Mouse (Mus musculus): ENCODE data around the gene Klk9. TPM values are rescaled to one million over a fixed set of nuclear protein-coding genes. Genes with fewer than 3 reads are reported as not detected.

Klk9 gene
- polyA plus RNA-seq, 1 experiment from 2014 or later, result not detected

Other genes starting within 250 kb of the Klk9 start
- 0.70 and 1.4 TPM in 2 replicates for gene Cd33, start 247.5 kb upstream of the Klk9 start, polyA plus RNA-seq (2016; fragmentation: Nextera tagmentation; extraction: Ambion mirVana)
- 8.4 and 9.6 TPM in 2 replicates for gene Zfp658, start 229.6 kb upstream of the Klk9 start, polyA plus RNA-seq (2016; fragmentation: Nextera tagmentation; extraction: Ambion mirVana)
- gene Zfp719, start 212.3 kb upstream of the Klk9 start, polyA plus RNA-seq (2016; fragmentation: Nextera tagmentation; extraction: Ambion mirVana), result 17.2 and 17.6 TPM in 2 replicates
- 0.34 and 0.37 TPM in 2 replicates for gene Zfp819, start 184.7 kb upstream of the Klk9 start, polyA plus RNA-seq (2016; fragmentation: Nextera tagmentation; extraction: Ambion mirVana)
- not detected in 2 replicates for gene Ceacam18, start 157.2 kb upstream of the Klk9 start, polyA plus RNA-seq (2016; fragmentation: Nextera tagmentation; extraction: Ambion mirVana)
- gene Siglece, start 131.7 kb upstream of the Klk9 start, polyA plus RNA-seq (2016; fragmentation: Nextera tagmentation; extraction: Ambion mirVana), result 0.18 and 0.44 TPM in 2 replicates
- gene Ctu1, start 119.9 kb upstream of the Klk9 start, polyA plus RNA-seq (2016; fragmentation: Nextera tagmentation; extraction: Ambion mirVana), result 16.4 and 17.0 TPM in 2 replicates
- gene Klk14, start 101.5 kb upstream of the Klk9 start, polyA plus RNA-seq (2016; fragmentation: Nextera tagmentation; extraction: Ambion mirVana), result not detected in 2 replicates
- 0.17 TPM in 1 of 2 replicates, not detected in the other for gene Klk13, start 79.3 kb upstream of the Klk9 start, polyA plus RNA-seq (2016; fragmentation: Nextera tagmentation; extraction: Ambion mirVana)
- gene Klk12, start 23.0 kb upstream of the Klk9 start, polyA plus RNA-seq (2016; fragmentation: Nextera tagmentation; extraction: Ambion mirVana), result not detected in 2 replicates
- gene Klk11, start 17.3 kb upstream of the Klk9 start, polyA plus RNA-seq (2016; fragmentation: Nextera tagmentation; extraction: Ambion mirVana), result 0.22 and 0.30 TPM in 2 replicates
- 0.27 and 0.92 TPM in 2 replicates for gene Klk10, start 10.9 kb upstream of the Klk9 start, polyA plus RNA-seq (2016; fragmentation: Nextera tagmentation; extraction: Ambion mirVana)
- 8.9 and 10.1 TPM in 2 replicates for gene Klk8, start 5.7 kb downstream of the Klk9 start, polyA plus RNA-seq (2016; fragmentation: Nextera tagmentation; extraction: Ambion mirVana)
- not detected in 2 replicates for gene Klk7, start 19.4 kb downstream of the Klk9 start, polyA plus RNA-seq (2016; fragmentation: Nextera tagmentation; extraction: Ambion mirVana)
- not detected in 2 replicates for gene Klk6, start 32.6 kb downstream of the Klk9 start, polyA plus RNA-seq (2016; fragmentation: Nextera tagmentation; extraction: Ambion mirVana)
- 0.17 and 0.68 TPM in 2 replicates for gene Klk5, start 50.1 kb downstream of the Klk9 start, polyA plus RNA-seq (2016; fragmentation: Nextera tagmentation; extraction: Ambion mirVana)
- gene Klk4, start 89.3 kb downstream of the Klk9 start, polyA plus RNA-seq (2016; fragmentation: Nextera tagmentation; extraction: Ambion mirVana), result 0.50 and 0.57 TPM in 2 replicates
- not detected in 2 replicates for gene Klk15, start 141.8 kb downstream of the Klk9 start, polyA plus RNA-seq (2016; fragmentation: Nextera tagmentation; extraction: Ambion mirVana)
- not detected in 2 replicates for gene Klk1b8, start 158.8 kb downstream of the Klk9 start, polyA plus RNA-seq (2016; fragmentation: Nextera tagmentation; extraction: Ambion mirVana)
- not detected in 2 replicates for gene Klk1b1, start 174.9 kb downstream of the Klk9 start, polyA plus RNA-seq (2016; fragmentation: Nextera tagmentation; extraction: Ambion mirVana)
- not detected in 2 replicates for gene Klk1b9, start 184.2 kb downstream of the Klk9 start, polyA plus RNA-seq (2016; fragmentation: Nextera tagmentation; extraction: Ambion mirVana)
- not detected in 2 replicates for gene Klk1b11, start 204.0 kb downstream of the Klk9 start, polyA plus RNA-seq (2016; fragmentation: Nextera tagmentation; extraction: Ambion mirVana)
- not detected in 2 replicates for gene Klk1b26, start 220.3 kb downstream of the Klk9 start, polyA plus RNA-seq (2016; fragmentation: Nextera tagmentation; extraction: Ambion mirVana)

All from hindbrain, embryonic 12.5 days (tissue).